Mouse (Mus musculus) induced T-regulatory cell, adult 2 months (primary cell): ENCODE measurements at regions not wholly inside any gene's neighbourhood (a gene's known extent, or its start where the extent isn't known, plus 50 kb on each side); places are given as distances from the start of the nearest gene placed in this dataset.
A peak's percentile ranks its signal among the peaks of the same experiment; 100 is the strongest.
"Not testable (repeated sequence)": the region's sequence is repeated elsewhere in the genome, so short reads cannot be mapped to it uniquely, and the experiment has no call there.

ENCODE experiments used
- DNase-seq: peaks from one replicate; pipeline ENCODE4 v3.0.0-alpha.2; 2012; ENCODE audit warnings: low read depth

DNA sequence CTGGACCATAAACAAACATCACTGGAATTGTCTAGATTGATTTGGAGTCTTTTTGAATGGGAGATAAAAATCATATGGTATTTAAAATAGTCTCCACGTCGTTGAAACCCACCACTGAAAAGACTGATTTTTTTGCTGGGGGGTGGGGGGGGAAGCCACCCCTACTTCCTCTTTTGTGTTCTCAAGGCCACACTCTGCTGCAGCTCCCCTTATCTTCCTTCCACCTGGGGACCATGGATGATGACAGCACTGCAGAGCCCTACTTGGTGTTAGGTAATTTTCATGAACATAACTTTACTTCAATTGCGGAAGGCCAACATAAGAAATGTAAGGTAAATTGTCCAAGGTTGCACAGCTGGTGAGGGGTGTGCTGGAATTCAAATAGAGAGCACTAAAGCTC lies 232.4 kb upstream of the Vrk2 start:
- no peak for DNase-seq

- no peak for DNase-seq
Observed at GRCm38 (mm10) chr11:26824080-26824727, 230.4 kb upstream of the Vrk2 start.

DNA sequence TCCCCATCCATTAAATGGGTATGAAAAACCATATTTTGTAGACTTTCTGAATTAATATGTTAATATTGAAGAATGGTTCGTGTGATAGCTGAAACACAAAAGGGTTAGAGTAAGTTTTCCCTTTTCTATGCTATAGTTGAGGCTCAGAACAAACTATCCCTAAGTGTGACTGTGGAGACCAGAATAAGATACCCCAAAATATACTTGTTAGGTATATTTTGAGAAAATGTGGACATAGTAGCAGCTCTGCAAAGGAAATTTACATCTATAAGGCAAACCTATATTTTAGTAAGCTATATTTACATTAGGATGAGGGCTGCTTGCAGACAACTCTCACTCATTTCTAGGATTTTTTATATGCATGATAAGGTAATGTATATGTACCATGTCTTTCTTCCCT lies 227.3 kb upstream of the Vrk2 start:
- DNase-seq, result no peak

DNA sequence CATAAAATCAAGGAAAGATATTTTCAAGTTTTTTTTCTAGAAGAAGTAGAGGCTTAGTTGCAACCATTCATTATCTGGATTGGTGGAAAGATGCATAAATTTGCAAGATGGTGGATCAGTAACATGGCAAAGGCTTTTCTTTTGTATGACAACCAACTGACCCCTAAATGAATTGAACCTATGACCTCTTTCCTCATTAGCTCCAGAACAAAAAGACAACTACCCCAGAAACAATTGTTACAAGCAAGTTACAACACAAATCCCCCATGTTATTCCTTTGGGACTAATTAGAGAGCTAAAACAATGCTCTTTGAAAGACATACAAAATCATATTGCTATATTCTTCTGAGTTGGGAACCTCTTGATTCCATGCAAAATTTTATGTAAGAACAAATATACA lies 223.5 kb upstream of the Vrk2 start:
- no peak for DNase-seq

DNA sequence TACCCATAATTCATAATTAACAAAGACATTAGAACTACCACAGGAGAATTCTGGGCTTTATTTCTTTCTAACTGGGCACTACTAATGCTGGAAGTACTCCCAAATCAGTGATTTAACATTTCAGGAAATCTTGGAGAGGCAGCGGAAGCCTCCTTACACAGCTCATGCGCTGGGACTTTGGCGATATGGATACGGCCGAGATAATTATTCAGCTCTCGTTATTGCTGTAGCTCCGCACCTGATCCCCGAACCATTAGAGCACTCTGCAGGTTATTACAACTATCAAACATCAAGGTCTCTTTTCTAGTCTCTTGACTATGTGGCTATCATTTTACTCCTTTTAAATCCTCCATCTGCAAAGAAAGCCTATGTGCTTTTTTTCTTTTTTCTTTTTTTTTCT lies 221.3 kb upstream of the Vrk2 start:
- no peak for DNase-seq

- DNase-seq, result no peak
Observed at GRCm38 (mm10) chr11:26814601-26815000, 220.8 kb upstream of the Vrk2 start.

- no peak for DNase-seq
Observed at GRCm38 (mm10) chr11:26802249-26802941, 208.6 kb upstream of the Vrk2 start.

DNA sequence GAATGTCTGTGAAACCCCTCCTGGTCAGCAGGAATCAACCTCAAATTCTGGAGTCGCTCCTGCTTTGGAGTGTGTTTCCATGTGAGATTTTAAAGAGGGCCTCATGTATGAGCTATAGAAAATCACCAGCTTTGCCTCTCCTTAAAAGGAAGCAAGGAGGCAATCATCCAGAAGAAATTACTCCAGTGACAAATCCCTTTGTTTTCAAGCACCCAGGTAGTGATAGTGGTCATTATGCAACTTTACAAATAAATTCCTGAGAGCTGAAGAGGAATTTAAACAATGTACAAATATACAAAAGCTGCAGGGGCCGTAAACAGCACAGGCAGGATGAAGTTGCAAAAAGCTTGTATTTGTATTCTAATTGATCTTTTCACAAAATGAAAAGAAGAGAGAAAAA lies 206.5 kb upstream of the Vrk2 start:
- DNase-seq, result no peak

- no peak for DNase-seq
Observed at GRCm38 (mm10) chr11:26794629-26794966, 200.8 kb upstream of the Vrk2 start.

GRCm38 (mm10) chr11:26793928-26794628 lies 200.3 kb upstream of the Vrk2 start:
- DNase-seq, result no peak

DNA sequence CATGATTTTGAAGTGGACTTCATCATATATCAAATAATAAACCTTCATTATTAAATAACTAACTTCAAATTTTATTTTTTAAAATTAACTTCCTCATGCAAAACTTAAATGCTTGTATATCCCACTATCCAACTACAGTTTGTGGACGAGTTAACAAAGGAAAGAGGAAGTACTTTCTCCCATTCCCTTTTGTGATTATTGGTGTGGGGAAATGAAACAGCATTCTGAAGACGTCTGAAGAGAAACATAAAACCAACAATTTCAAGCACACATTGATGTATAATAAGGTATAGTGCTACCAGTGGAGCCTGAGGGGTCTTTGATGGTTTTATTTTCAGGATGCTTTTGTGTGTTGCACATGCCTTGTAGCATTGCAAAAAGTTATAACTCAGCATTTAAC lies 195.5 kb upstream of the Vrk2 start:
- no peak for DNase-seq

GRCm38 (mm10) chr11:26785164-26785563 lies 191.4 kb upstream of the Vrk2 start:
- DNase-seq, result peak; percentile 18

- no peak for DNase-seq
Observed at GRCm38 (mm10) chr11:26773122-26773796, 179.5 kb upstream of the Vrk2 start.

DNA sequence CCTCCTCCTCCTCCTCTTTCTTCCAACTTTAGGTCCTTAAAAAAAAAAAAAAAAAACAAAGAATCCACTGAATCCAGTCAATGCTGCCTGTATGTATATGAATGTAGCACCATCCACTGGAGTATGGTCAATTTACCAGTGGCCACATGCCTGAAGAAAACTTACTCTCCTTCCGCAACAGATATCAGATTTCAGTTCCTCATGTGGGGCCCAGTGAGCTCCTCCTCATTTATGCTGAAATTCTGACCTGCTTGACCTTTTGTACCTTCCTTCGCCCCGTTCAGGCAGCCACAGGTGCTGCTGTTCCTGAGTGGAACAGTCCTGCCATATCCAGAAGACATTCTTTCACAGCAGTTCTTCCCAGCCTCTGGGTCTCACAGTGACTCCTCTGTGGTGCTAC lies 161.8 kb upstream of the Vrk2 start:
- DNase-seq, result no peak

GRCm38 (mm10) chr11:26753616-26754015 lies 159.8 kb upstream of the Vrk2 start:
- no peak for DNase-seq

GRCm38 (mm10) chr11:26742235-26742634 lies 148.4 kb upstream of the Vrk2 start:
- no peak for DNase-seq

GRCm38 (mm10) chr11:26739732-26740131 lies 145.9 kb upstream of the Vrk2 start:
- no peak for DNase-seq

- no peak for DNase-seq
Observed at GRCm38 (mm10) chr11:26726969-26727368, 133.2 kb upstream of the Vrk2 start.

GRCm38 (mm10) chr11:26724963-26725721 lies 131.3 kb upstream of the Vrk2 start:
- no peak for DNase-seq

DNA sequence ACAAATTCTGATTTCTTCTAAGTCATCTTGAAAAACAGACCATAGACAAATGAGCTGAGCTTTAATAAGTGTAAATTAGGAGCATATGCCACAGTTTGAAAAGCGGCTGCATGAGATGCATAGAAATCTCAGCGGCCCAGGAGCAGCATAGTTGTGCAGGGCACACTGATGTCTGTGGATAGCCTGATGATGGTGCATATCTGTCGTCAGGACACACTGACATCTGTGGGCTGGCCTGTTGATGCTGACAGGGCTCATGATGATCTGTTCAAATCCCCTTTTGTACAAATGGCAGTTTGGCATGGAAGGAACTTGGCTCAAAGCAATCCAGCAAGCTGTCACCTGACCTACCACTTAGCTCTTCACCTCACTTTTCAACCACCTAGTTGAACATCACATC lies 128.5 kb upstream of the Vrk2 start:
- no peak for DNase-seq

DNA sequence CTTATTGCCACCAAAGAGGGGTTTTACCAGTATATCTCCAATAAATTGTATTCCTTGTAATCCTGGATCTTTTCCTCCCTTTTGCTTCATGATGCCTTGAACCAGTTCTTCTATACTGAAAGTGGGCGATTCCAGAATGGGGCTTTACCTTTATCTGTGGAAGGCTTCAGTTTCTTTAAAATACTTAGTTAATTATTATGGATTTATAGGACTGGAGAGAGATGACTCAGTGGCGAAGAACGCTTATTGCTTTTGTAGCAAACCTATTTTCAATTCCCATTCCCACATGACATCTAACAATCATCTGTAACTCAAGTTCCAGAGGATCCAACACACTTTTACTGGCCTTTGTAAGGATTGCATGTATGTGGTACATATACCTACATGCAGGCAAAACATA lies 127.4 kb upstream of the Vrk2 start:
- no peak for DNase-seq

- not testable (repeated sequence) for DNase-seq
Observed at GRCm38 (mm10) chr11:26711237-26711636, 117.4 kb upstream of the Vrk2 start.
